Mouse (Mus musculus) yolk sac, embryonic 10.5 days (tissue): ENCODE measurements around the gene Itpk1.
A peak's percentile ranks its signal among the peaks of the same experiment; 100 is the strongest.

Source experiments
- DNase-seq: peaks from one replicate; pipeline ENCODE4 v3.0.0-alpha.2; 2017; ENCODE audit warnings: low spot score

Itpk1 gene

GRCm38 (mm10) chr12:102552001-102552400 lies 152.7 kb downstream of the Itpk1 start:
- DNase-seq: no peak

GRCm38 (mm10) chr12:102551186-102551585 lies 153.5 kb downstream of the Itpk1 start:
- no peak for DNase-seq

GRCm38 (mm10) chr12:102550529-102550928 lies 154.2 kb downstream of the Itpk1 start:
- peak; percentile 71 for DNase-seq

GRCm38 (mm10) chr12:102545122-102545521 lies 159.6 kb downstream of the Itpk1 start:
- no peak for DNase-seq

- no peak for DNase-seq
Measured at GRCm38 (mm10) chr12:102541168-102541567, 163.6 kb downstream of the Itpk1 start.

GRCm38 (mm10) chr12:102540278-102540677 lies 164.5 kb downstream of the Itpk1 start:
- no peak for DNase-seq

GRCm38 (mm10) chr12:102535796-102536195 lies 168.9 kb downstream of the Itpk1 start:
- DNase-seq: no peak

- no peak for DNase-seq
Measured at GRCm38 (mm10) chr12:102527989-102528388, 176.7 kb downstream of the Itpk1 start.

GRCm38 (mm10) chr12:102524760-102525159 lies 180.0 kb downstream of the Itpk1 start:
- DNase-seq: no peak

- DNase-seq: no peak
Measured at GRCm38 (mm10) chr12:102524216-102524615, 180.5 kb downstream of the Itpk1 start.

- no peak for DNase-seq
Measured at GRCm38 (mm10) chr12:102521777-102522319, 182.9 kb downstream of the Itpk1 start.

- DNase-seq: no peak
Measured at GRCm38 (mm10) chr12:102519929-102520720, 184.6 kb downstream of the Itpk1 start.
